Mouse (Mus musculus) adrenal gland, adult 18-20 months (tissue): ENCODE data around the gene Zfp217. TPM values are rescaled to one million over a fixed set of nuclear protein-coding genes. Genes with fewer than 3 reads are reported as not detected.

Experiments
- DNase-seq, 2 experiments: peaks; one replicate each; pipeline ENCODE4 v3.0.0; 2021 to 2022; ENCODE audit warnings: low spot score in 2 of 2
- total RNA-seq, 2 experiments: library from RNA; stranded (reverse); gene quantifications; 1 replicate in 1 of 2; 2 replicates in 1 of 2; pipeline ENCODE4 v1.2.3; 2021

Gene Zfp217
- total RNA-seq, 2 experiments from 2014 or later: 20.0 to 21.7 TPM

- DNase-seq: peak; percentile 56 to 66
Measured at GRCm38 (mm10) chr2:170103852-170104251, 44.1 kb downstream of the Zfp217 start.

- no peak for DNase-seq
Measured at GRCm38 (mm10) chr2:170103341-170103740, 44.6 kb downstream of the Zfp217 start.

DNA sequence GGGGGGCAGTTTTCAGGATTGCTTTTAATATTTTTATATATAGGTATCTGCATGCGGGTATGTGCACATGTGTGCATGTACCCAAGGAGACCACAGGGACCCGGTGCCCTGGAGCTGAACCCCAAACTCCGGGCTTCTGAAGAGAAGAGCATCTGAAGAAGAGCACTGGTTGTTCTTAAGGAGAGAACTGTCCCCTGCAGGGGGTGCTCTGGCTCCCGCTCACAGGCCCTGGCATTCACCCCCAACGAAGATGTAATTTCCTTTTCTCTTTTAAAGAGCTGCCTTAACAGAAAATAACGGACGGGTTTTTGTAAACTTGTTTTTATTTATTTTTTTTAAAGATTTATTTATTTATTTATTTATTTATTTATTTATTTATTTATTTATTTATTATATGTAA, 46.0 kb downstream of the Zfp217 start:
- DNase-seq: no peak

DNA sequence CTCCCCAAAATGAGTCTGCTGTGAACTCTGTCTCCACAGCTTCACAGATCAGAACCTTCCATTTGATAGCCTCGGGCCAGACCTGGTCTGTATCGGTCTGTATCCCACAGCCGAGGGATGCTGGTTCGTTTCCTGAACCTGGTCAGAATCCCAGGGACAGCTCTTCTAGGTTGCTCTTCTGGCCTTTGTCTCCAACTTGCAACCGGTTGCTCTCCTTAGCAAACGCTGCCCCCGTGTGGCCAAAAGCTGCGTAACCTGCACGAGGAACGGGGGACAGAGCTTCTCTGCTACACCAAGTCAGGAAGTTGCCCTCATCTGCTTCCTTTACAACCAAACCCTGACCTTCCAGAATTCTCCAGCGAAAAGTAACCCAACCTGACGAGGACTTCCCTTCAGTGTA, 46.8 kb downstream of the Zfp217 start:
- DNase-seq: peak; percentile 94 to 99

- no peak for DNase-seq
Measured at GRCm38 (mm10) chr2:170094871-170095270, 53.0 kb downstream of the Zfp217 start.

DNA sequence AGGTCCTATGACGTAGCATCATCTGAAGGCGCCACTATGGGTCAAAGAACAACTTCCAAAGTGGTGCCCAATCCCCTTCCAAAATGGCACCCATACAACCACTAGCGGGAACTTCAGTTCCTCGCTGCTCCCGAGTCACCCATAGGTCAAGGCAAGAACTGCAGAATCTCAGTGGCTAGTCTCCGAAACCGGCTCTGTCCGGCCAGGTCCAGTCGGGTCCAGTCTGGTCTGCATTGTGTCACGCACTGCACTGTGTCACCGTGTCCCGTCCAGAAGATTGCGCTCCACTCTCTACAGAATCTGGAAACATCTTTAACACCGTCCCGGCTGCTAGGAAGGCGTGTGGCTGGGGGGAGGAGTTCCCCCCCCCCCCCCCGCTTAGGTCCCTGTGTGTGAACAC, 53.7 kb downstream of the Zfp217 start:
- DNase-seq: no peak

GRCm38 (mm10) chr2:170091563-170092443, 56.1 kb downstream of the Zfp217 start:
- no peak for DNase-seq

- DNase-seq: no peak
Measured at GRCm38 (mm10) chr2:170078442-170079017, 69.4 kb downstream of the Zfp217 start.

- DNase-seq: no peak
Measured at GRCm38 (mm10) chr2:170078041-170078440, 69.9 kb downstream of the Zfp217 start.

DNA sequence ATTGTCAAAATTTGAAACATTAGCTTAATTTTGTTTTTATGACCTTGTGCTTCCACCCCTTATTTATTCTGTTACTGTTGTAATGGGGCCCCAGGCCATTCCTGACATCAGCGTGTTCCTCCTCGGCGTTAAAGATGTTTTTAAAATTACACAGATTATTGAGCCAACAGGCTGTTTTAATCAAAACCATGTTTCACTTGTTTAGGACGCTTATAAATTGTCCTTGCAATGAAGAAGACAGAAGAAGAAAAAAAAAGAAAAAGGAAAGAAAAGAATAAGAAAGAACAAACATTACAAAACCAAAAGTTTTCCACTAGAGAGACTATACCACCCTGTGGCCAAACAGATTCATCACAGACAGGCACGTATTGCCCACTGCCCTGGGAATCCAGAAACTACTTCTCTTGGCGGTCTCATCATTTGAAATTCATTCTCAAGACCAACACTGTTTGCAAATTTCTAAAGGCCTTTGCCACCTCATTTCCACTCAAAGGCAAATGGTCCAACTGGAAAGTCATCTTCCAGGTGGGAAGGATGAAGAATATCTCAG, 70.9 kb downstream of the Zfp217 start:
- no peak for DNase-seq

DNA sequence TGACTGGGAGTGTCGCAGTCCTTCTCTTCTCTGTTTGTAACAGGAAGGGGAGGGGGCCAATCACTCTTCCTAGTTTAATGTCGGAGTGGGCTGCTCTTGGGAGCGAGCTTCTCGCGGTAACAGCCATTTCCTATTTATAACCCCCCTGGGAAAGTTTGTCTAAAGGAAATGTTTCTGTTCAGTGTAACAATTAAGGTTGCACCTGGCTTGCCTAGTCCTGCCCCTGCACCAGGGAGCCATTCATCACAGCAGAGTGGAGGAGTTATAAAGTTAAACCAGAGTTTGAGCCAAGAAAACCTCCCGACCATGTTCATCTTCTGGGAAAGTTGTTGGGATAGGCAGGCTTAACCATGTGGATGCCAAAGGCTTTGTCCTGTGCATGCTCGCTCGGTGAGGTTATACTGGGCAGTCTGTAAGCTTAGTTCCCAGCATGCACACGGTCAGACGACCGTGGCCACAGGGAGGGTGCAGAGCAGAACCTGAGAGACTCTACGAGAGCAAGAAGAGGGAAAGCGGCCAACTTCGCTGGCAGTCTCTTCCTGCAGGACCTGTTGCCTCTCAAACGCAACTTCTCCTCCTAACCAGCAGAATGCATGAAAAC, 77.2 kb downstream of the Zfp217 start:
- no peak for DNase-seq

DNA sequence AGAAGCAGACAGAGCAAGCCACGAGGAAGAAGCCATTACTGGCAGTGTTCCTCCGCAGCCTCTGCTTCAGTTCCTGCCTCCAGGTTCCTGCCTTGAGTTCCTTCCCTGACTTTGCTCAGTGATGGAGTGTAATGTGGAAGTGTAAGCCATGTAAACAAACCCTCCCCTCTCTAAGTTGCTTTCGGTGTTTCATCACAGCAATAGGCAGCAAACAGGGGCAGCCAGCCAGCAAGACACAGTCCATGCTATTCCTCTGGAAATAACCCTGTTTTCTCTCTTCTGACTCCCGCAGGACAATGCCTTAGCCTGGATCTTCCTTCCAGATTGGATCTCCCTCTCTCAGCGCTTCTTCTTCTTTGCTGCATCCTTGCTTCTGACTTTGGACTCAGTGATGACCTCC, 77.9 kb downstream of the Zfp217 start:
- DNase-seq: no peak

DNA sequence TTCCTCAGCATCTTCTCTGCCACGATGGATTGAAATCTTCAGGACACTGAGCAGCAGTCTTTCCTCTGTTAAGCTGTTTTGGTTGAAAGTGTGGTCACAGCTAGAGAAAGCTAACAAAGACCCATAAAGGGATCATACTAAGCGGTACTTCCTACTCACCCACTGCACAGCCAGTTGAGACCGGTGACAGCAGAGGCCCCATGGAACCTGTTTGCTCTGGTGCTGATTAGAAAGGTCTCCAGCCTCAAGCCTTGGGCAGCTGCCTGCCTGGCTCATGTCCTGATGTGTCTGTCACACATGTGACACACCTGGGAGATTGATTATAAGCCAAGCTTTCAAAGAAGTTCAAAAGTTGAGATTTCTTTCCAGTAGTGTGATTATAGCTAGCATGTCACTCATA, 85.5 kb downstream of the Zfp217 start:
- no peak for DNase-seq

- DNase-seq: no peak
Measured at GRCm38 (mm10) chr2:170060066-170060465, 87.8 kb downstream of the Zfp217 start.

GRCm38 (mm10) chr2:170058774-170059173, 89.1 kb downstream of the Zfp217 start:
- DNase-seq: no peak
